ENCODE assay signal across 8 mouse cellular contexts in the genomic region with DNA sequence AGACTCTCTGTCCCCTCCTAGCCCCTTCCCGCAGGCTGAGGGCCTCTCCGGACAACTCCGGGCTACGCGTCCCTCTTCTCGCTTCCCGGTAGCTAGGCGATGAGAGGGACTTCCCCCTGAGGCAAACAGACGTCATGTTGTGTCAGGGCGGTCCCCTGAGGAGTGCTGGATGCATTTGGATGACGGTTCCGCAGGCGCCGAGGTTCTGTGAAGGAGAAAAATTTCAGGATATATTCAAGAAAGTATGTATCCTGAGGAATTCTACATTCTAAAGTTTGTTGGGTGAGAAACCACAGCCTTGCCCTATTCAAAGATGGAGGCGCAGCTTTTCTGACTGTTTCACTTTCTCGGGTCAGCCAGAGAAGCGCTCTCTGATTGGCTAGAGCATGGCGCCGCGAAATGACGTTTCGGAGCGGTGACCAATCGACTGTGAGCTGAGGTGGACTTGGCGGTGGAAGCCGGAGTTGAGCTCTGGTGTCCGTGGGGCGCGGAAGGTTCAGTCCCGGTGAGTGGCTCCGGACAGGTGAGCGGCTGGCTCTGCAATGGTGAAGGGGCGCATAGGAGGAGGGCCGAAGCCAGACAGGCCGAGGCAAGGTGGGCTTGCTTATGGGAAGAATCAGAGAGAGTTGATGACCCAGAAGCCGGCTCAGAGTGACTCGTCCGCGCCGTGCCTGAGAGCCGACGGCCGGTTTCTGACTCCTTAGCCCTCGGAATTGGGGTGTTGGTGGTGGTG. TPM values are rescaled to one million over a fixed set of nuclear protein-coding genes. Genes with fewer than 3 reads are reported as not detected.
DNase-seq lines count a peak whose midpoint lies in the region; ATAC-seq and TF ChIP-seq lines count a peak whose summit lies in the region.

A gene (plus strand): TSS at position 410 of the 733 bp plus-strand sequence.

- H3K9me3 ChIP-seq in heart, embryonic 12.5 days (replicated peaks) = no peaks in the 10 kb centered on the region
- H3K9me3 ChIP-seq in kidney, postnatal 0 days (replicated peaks; ENCODE audit: low read length) = no peaks in the 10 kb centered on the region
- no peaks in the 10 kb centered on the region for H3K9me3 ChIP-seq in liver, embryonic 11.5 days (ENCODE audit: control insufficient read depth, low read length)
- H3K9me3 ChIP-seq in stomach, embryonic 14.5 days (ENCODE audit: control insufficient read depth, low read depth, low read length) = no peaks in the 10 kb centered on the region

- peak; percentile 96 for DNase-seq in CD4-positive helper T cell, adult 2 months (ENCODE audit: low read depth, low spot score)
- DNase-seq in brain, embryonic 18.5 days (ENCODE audit: low read depth, low spot score) = peak; percentile 92
- peak; percentile 98 for DNase-seq in kidney, postnatal 0 days (ENCODE audit: low spot score)
- DNase-seq in liver, embryonic 11.5 days (ENCODE audit: low spot score) = peak; percentile 91
- peak; percentile 97 for DNase-seq in naive thymus-derived CD4-positive, alpha-beta T cell, adult 2 months (ENCODE audit: low read depth)

- peaks cover 4% of the 10 kb centered on the region for H3K4me1 ChIP-seq in heart, embryonic 12.5 days (replicated peaks)
- peaks cover 11% of the 10 kb centered on the region for H3K4me1 ChIP-seq in kidney, postnatal 0 days (replicated peaks; ENCODE audit: insufficient read depth, low read length)
- peaks cover 9% of the 10 kb centered on the region; the same call in 1 of the 2 replicates for H3K4me1 ChIP-seq in liver, embryonic 11.5 days (replicated peaks; ENCODE audit: control insufficient read depth, insufficient read depth, low read length)
- H3K4me1 ChIP-seq in stomach, embryonic 14.5 days (ENCODE audit: control insufficient read depth, insufficient read depth, low read length) = peaks cover 4% of the 10 kb centered on the region; the same call in 1 of the 2 replicates

- peak within 1 kb of the TSS; percentile 87 for H3K9ac ChIP-seq in heart, embryonic 12.5 days
- peak within 1 kb of the TSS; percentile 66 for H3K9ac ChIP-seq in kidney, postnatal 0 days (ENCODE audit: low read depth, low read length)
- peak within 1 kb of the TSS; percentile 81 for H3K9ac ChIP-seq in liver, embryonic 11.5 days (ENCODE audit: low read depth, low read length)
- H3K9ac ChIP-seq in stomach, embryonic 14.5 days (replicated peaks; ENCODE audit: low read depth, low read length) = peak within 1 kb of the TSS; percentile 54

- TF ChIP-seq CTCF in kidney, postnatal 0 days (IDR thresholded peaks at IDR 0.05; ENCODE audit: low read depth) = no peak

- H3K36me3 ChIP-seq in heart, embryonic 12.5 days = peaks cover 13% of the 10 kb centered on the region
- H3K36me3 ChIP-seq in kidney, postnatal 0 days (ENCODE audit: insufficient read depth, low read length) = no peaks in the 10 kb centered on the region
- H3K36me3 ChIP-seq in liver, embryonic 11.5 days (ENCODE audit: control insufficient read depth, insufficient read depth, low read length) = no peaks in the 10 kb centered on the region; the same call in 1 of the 2 replicates
- peaks cover 9% of the 10 kb centered on the region for H3K36me3 ChIP-seq in stomach, embryonic 14.5 days (ENCODE audit: control insufficient read depth, insufficient read depth, low read length)

- peak within 1 kb of the TSS; percentile 93 for H3K27ac ChIP-seq in heart, embryonic 12.5 days (ENCODE audit: poor library complexity, severe bottlenecking)
- peak within 1 kb of the TSS; percentile 91 for H3K27ac ChIP-seq in kidney, postnatal 0 days
- peak within 1 kb of the TSS; percentile 65 for H3K27ac ChIP-seq in liver, embryonic 11.5 days (ENCODE audit: low read depth, low read length)
- peak within 1 kb of the TSS; percentile 83 for H3K27ac ChIP-seq in stomach, embryonic 14.5 days (ENCODE audit: low read length)

- ATAC-seq in erythroid progenitor cell, adult 5-6 weeks (replicated peaks; ENCODE audit: low FRiP score, poor library complexity, severe bottlenecking) = peak; percentile 98
- ATAC-seq in heart, embryonic 12.5 days (ENCODE audit: insufficient number of reproducible peaks, low FRiP score) = peak; percentile 99
- peak; percentile 98 for ATAC-seq in kidney, postnatal 0 days (replicated peaks; ENCODE audit: low FRiP score, low read depth)
- peak; percentile 98 for ATAC-seq in liver, embryonic 11.5 days (replicated peaks; ENCODE audit: low FRiP score)
- peak; percentile 98 for ATAC-seq in stomach, embryonic 14.5 days (ENCODE audit: insufficient number of reproducible peaks, insufficient read depth, low FRiP score, low read depth)

- H3K27me3 ChIP-seq in heart, embryonic 12.5 days (replicated peaks) = no peaks in the 10 kb centered on the region
- no peaks in the 10 kb centered on the region for H3K27me3 ChIP-seq in kidney, postnatal 0 days (ENCODE audit: insufficient read depth, low read length)
- no peaks in the 10 kb centered on the region for H3K27me3 ChIP-seq in liver, embryonic 11.5 days (replicated peaks; ENCODE audit: control insufficient read depth, insufficient read depth, low read length)
- no peaks in the 10 kb centered on the region for H3K27me3 ChIP-seq in stomach, embryonic 14.5 days (ENCODE audit: control insufficient read depth, insufficient read depth, low read length)

- H3K4me3 ChIP-seq in heart, embryonic 12.5 days = peak within 1 kb of the TSS; percentile 90
- peak within 1 kb of the TSS; percentile 56 for H3K4me3 ChIP-seq in kidney, postnatal 0 days (replicated peaks; ENCODE audit: low read depth, low read length)
- H3K4me3 ChIP-seq in liver, embryonic 11.5 days (ENCODE audit: low read depth, low read length) = peak within 1 kb of the TSS; percentile 80
- H3K4me3 ChIP-seq in stomach, embryonic 14.5 days (ENCODE audit: low read depth, low read length) = peak within 1 kb of the TSS; percentile 66

- WGBS in heart, embryonic 12.5 days = under 1% methylated on average over 44 of the region's 44 CpGs
- WGBS in kidney, postnatal 0 days = under 1% methylated on average over 44 of the region's 44 CpGs
- WGBS in liver, embryonic 11.5 days = under 1% methylated on average over 44 of the region's 44 CpGs
- under 1% methylated on average over 44 of the region's 44 CpGs for WGBS in stomach, embryonic 14.5 days

- H3K4me2 ChIP-seq in heart, embryonic 12.5 days = peak within 1 kb of the TSS; percentile 70
- H3K4me2 ChIP-seq in kidney, postnatal 0 days (ENCODE audit: low read length) = peak within 1 kb of the TSS; percentile 69
- H3K4me2 ChIP-seq in liver, embryonic 11.5 days = peak within 1 kb of the TSS; percentile 75
- H3K4me2 ChIP-seq in stomach, embryonic 14.5 days (replicated peaks; ENCODE audit: low read depth, low read length) = peak within 1 kb of the TSS; percentile 61

RNA-seq across cellular contexts. Expression of the gene that starts here (rescaled TPM):
- total RNA-seq in erythroid progenitor cell, adult 5-6 weeks (2015; ENCODE audit: low replicate concordance) = 28.9 and 47.6 TPM in 2 replicates
- total RNA-seq in erythroid progenitor cell, adult 5-6 weeks (2017; ENCODE audit: low replicate concordance) = 30.0 and 41.5 TPM in 2 replicates
- 49.8 and 50.6 TPM in 2 replicates for polyA plus RNA-seq in heart, embryonic 12.5 days (2016; fragmentation: Nextera tagmentation; extraction: Ambion mirVana)
- polyA plus RNA-seq in kidney, postnatal 0 days (2015; fragmentation: Nextera tagmentation; extraction: Ambion mirVana) = 118 and 128 TPM in 2 replicates
- polyA plus RNA-seq in liver, embryonic 11.5 days (2014; fragmentation: Nextera tagmentation; extraction: Ambion mirVana) = 95.7 and 99.3 TPM in 2 replicates
- 80.6 and 85.8 TPM in 2 replicates for polyA plus RNA-seq in stomach, embryonic 14.5 days (2014; fragmentation: Nextera tagmentation; extraction: Ambion mirVana)

Comparison
In these comparisons a context has a peak if more than half of its experiments do, and no peak if none do; other contexts are left out.
1. Peak in every context shown above with its lines: DNase-seq, ATAC-seq, H3K4me3 ChIP-seq and H3K27ac ChIP-seq.